Mouse (Mus musculus) stomach, embryonic 16.5 days (tissue): ENCODE data around the gene Tspan10. TPM values are rescaled to one million over a fixed set of nuclear protein-coding genes. Genes with fewer than 3 reads are reported as not detected.
"Not testable (repeated sequence)": the region's sequence is repeated elsewhere in the genome, so short reads cannot be mapped to it uniquely, and the experiment has no call there.

Experiments
- ATAC-seq: fragments of 200-750 bp; cut with Nextera tagmentation; 2 replicates; pipeline ENCODE4 v1.8.0; 2017; ENCODE audit warnings: moderate number of reproducible peaks, moderate TSS enrichment; ENCODE audit not compliant: insufficient read depth, low FRiP score
- H3K27ac ChIP-seq: fragments of 300-500 bp; sonication (generic); 2 replicates; pipeline ENCODE4 v1.5.1; 2014; ENCODE audit warnings: low read length
- H3K27me3 ChIP-seq: fragments of 300-500 bp; sonication (generic); 2 replicates; pipeline ENCODE4 v1.6.1; 2014; ENCODE audit warnings: low read length, control low read depth, mixed read lengths; ENCODE audit not compliant: control insufficient read depth, insufficient read depth
- H3K36me3 ChIP-seq: fragments of 300-500 bp; sonication (generic); 2 replicates; pipeline ENCODE4 v1.6.1; 2014; ENCODE audit warnings: low read length; ENCODE audit not compliant: control insufficient read depth, insufficient read depth
- H3K4me1 ChIP-seq: fragments of 300-500 bp; sonication (generic); 2 replicates; pipeline ENCODE4 v1.6.1; 2014; ENCODE audit warnings: low read length, control low read depth, mixed read lengths; ENCODE audit not compliant: control insufficient read depth, insufficient read depth
- H3K4me2 ChIP-seq: fragments of 300-500 bp; sonication (generic); 2 replicates; pipeline ENCODE4 v1.6.1; 2014; ENCODE audit warnings: low read depth, low read length, mixed read lengths
- H3K4me3 ChIP-seq: fragments of 300-500 bp; sonication (generic); replicated peaks from 2 replicates; pipeline ENCODE4 v1.5.1; 2014; ENCODE audit warnings: mild to moderate bottlenecking, low read length
- H3K9ac ChIP-seq: fragments of 300-500 bp; sonication (generic); 2 replicates; pipeline ENCODE4 v1.6.1; 2014; ENCODE audit warnings: low read length
- H3K9me3 ChIP-seq: fragments of 300-500 bp; sonication (generic); replicated peaks from 2 replicates; pipeline ENCODE4 v1.6.1; 2016; ENCODE audit warnings: low read length, control low read depth; ENCODE audit not compliant: control insufficient read depth
- WGBS: fragments of 180-500 bp; shearing (Covaris S2); extraction: QIAGEN DNeasy Blood & Tissue Kit; methylation state at CpG from one replicate; pipeline ENCODE4 v1.1.7; 2014; 5-methylcytosine and 5-hydroxymethylcytosine counted together
- polyA plus RNA-seq: library from polyadenylated mRNA; unstranded; fragments of >200 nt; fragmentation: Nextera tagmentation; extraction: Ambion mirVana; gene quantifications from 2 replicates; pipeline ENCODE4 v1.2.1, GENCODE M21; 2015

Gene Tspan10
- polyA plus RNA-seq = not detected in 2 replicates

- ATAC-seq = no peak
- H3K27me3 ChIP-seq = no peaks in the 10 kb centered on the region
- H3K4me2 ChIP-seq = no peak within 1 kb of the TSS
- H3K9ac ChIP-seq = no peak within 1 kb of the TSS
- H3K9me3 ChIP-seq = no peaks in the 10 kb centered on the region
- no peak within 1 kb of the TSS for H3K4me3 ChIP-seq
- no peaks in the 10 kb centered on the region for H3K36me3 ChIP-seq
- no peak within 1 kb of the TSS for H3K27ac ChIP-seq
- no peaks in the 10 kb centered on the region for H3K4me1 ChIP-seq
- WGBS = 87% methylated on average over 3 of the region's 3 CpGs
Measured at GRCm38 (mm10) chr11:120442344-120442743, at the start of gene Tspan10. TSS of gene Tspan10 (plus strand) at chr11:120442644.

GRCm38 (mm10) chr11:120395661-120396060 lies 46.8 kb upstream of the Tspan10 start:
- H3K27me3 ChIP-seq = no peaks in the 10 kb centered on the region
- H3K4me2 ChIP-seq = no peak overlapping the region
- no peak for ATAC-seq
- no peak overlapping the region for H3K27ac ChIP-seq
- H3K36me3 ChIP-seq = peaks cover 16% of the 10 kb centered on the region; the same call in 1 of the 2 replicates
- H3K9ac ChIP-seq = no peak overlapping the region
- no peaks in the 10 kb centered on the region for H3K9me3 ChIP-seq
- H3K4me1 ChIP-seq = no peaks in the 10 kb centered on the region
- H3K4me3 ChIP-seq = no peak overlapping the region
- WGBS = 79% methylated on average over 4 of the region's 4 CpGs

DNA sequence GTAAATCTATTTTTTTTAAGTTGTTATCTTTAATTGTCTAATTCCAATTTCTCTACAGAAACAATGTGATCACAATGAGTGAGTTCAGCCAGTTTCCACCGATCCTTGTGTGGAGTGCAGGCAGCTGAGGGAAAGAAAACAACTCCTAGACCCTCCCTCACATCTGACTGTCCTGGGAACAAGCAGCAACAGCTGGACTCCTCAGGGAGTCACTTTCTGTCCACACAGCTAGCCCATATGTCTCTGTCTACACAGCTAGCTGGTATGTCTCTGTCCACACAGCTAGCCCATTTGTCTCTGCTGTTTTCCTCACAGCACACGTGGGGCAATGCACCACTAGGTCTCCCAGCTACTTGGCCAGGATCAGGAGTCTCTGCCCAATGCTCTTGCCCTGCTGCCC lies 44.8 kb upstream of the Tspan10 start:
- WGBS = 83% methylated on average over 2 of the region's 2 CpGs
- Histone ChIP-seq H3K36me3 (peaks cover 17% of the 10 kb centered on the region; the same call in 1 of the 2 replicates), H3K27ac (no peak overlapping the region)

GRCm38 (mm10) chr11:120399319-120399718 lies 43.1 kb upstream of the Tspan10 start:
- Histone ChIP-seq H3K27me3 (no peaks in the 10 kb centered on the region), H3K4me2 (no peak overlapping the region), H3K9ac (no peak overlapping the region), H3K4me1 (no peaks in the 10 kb centered on the region), H3K4me3 (no peak overlapping the region), H3K9me3 (no peaks in the 10 kb centered on the region), H3K36me3 (peaks cover 11% of the 10 kb centered on the region; the same call in 1 of the 2 replicates), H3K27ac (no peak overlapping the region)
- 90% methylated on average over 2 of the region's 2 CpGs for WGBS
- ATAC-seq = no peak

More for the DNA sequence above, 44.8 kb upstream of the Tspan10 start:
- Histone ChIP-seq H3K4me3 (no peak overlapping the region), H3K9ac (no peak overlapping the region), H3K4me2 (no peak overlapping the region), H3K27me3 (no peaks in the 10 kb centered on the region), H3K9me3 (no peaks in the 10 kb centered on the region), H3K4me1 (no peaks in the 10 kb centered on the region)
- ATAC-seq = no peak

DNA sequence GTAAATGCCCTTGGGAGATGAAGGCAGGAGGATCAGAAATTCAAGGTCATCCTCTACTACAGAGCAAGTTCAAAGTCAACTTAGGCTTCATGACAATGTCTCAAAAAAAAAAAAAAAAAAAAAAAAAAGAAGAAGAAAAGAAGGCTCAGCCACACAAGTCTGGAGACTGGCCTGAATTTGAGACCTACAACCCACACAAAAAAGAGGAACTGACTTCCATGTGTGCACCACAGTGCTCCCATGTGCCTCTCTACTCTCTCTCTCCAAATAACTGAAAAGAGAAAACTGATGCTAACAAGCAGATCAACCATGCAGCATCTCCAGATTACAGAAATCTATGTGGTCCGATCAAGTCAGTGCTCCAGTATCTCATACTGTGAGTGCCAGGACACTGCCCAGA lies 37.6 kb upstream of the Tspan10 start:
- Histone ChIP-seq H3K27me3 (no peaks in the 10 kb centered on the region), H3K4me3 (no peak overlapping the region), H3K36me3 (peaks cover 21% of the 10 kb centered on the region), H3K4me1 (no peaks in the 10 kb centered on the region), H3K9ac (no peak overlapping the region), H3K4me2 (no peak overlapping the region), H3K9me3 (no peaks in the 10 kb centered on the region), H3K27ac (no peak overlapping the region)
- WGBS = 97% methylated on average over 1 of the region's 1 CpGs
- no peak for ATAC-seq

GRCm38 (mm10) chr11:120405867-120406266 lies 36.6 kb upstream of the Tspan10 start:
- Histone ChIP-seq H3K9ac (no peak overlapping the region), H3K4me1 (no peaks in the 10 kb centered on the region), H3K4me3 (no peak overlapping the region), H3K4me2 (no peak overlapping the region), H3K27ac (no peak overlapping the region), H3K9me3 (no peaks in the 10 kb centered on the region), H3K36me3 (peaks cover 23% of the 10 kb centered on the region), H3K27me3 (no peaks in the 10 kb centered on the region)
- no peak for ATAC-seq
- 90% methylated on average over 3 of the region's 3 CpGs for WGBS

GRCm38 (mm10) chr11:120406445-120406844 lies 36.0 kb upstream of the Tspan10 start:
- Histone ChIP-seq H3K36me3 (peaks cover 29% of the 10 kb centered on the region), H3K27ac (no peak overlapping the region), H3K9ac (no peak overlapping the region), H3K4me1 (no peaks in the 10 kb centered on the region), H3K9me3 (no peaks in the 10 kb centered on the region), H3K27me3 (no peaks in the 10 kb centered on the region), H3K4me3 (no peak overlapping the region), H3K4me2 (no peak overlapping the region)
- WGBS = 89% methylated on average over 1 of the region's 1 CpGs
- no peak for ATAC-seq

DNA sequence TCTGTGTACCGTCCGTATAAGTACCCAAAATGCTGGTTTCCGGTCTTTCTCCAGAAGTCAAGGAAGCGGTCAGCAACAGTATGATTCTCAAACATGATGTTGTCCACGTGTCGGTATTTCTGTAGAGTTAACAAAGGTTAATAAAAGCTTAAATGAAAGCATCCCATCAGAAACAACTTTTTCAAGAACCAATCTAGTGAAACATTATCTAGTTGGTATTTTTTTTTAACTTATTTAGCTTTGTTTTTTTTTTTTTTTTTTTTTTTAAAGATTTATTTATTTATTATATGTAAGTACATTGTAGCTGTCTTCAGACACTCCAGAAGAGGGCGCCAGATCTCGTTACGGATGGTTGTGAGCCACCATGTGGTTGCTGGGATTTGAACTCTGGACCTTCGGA lies 28.8 kb upstream of the Tspan10 start:
- not testable (repeated sequence) for H3K27me3 ChIP-seq, H3K4me3 ChIP-seq, H3K4me1 ChIP-seq, H3K9ac ChIP-seq, H3K27ac ChIP-seq, H3K4me2 ChIP-seq, H3K9me3 ChIP-seq, ATAC-seq
- H3K36me3 ChIP-seq = peaks cover 43% of the 10 kb centered on the region
- 95% methylated on average over 7 of the region's 10 CpGs for WGBS

DNA sequence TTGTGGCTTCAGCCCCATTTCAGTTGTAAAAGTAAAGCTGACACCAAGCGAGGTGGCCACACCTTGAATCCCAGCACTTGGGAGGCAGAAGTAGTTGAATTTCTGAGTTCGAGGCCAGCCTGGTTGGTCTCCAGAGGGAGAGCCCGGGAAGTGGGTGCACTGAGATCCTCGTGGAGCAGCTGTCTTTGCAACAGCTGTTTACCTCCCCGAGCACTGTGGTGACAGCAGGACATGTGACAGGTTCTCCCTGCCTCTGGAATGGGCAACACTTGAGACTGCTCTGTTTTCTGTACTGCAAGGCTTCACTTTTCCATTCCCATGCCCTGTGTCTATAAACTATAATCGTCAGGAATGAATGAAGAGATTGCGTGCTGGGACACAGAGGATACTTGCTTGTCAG lies 24.6 kb upstream of the Tspan10 start:
- no peaks in the 10 kb centered on the region for H3K27me3 ChIP-seq
- H3K36me3 ChIP-seq = peaks cover 25% of the 10 kb centered on the region
- no peak overlapping the region for H3K4me2 ChIP-seq
- no peak overlapping the region for H3K4me3 ChIP-seq
- ATAC-seq = no peak
- H3K4me1 ChIP-seq = peaks cover 9% of the 10 kb centered on the region
- H3K9ac ChIP-seq = no peak overlapping the region
- 90% methylated on average over 7 of the region's 7 CpGs for WGBS
- H3K27ac ChIP-seq = no peak overlapping the region
- H3K9me3 ChIP-seq = no peaks in the 10 kb centered on the region

DNA sequence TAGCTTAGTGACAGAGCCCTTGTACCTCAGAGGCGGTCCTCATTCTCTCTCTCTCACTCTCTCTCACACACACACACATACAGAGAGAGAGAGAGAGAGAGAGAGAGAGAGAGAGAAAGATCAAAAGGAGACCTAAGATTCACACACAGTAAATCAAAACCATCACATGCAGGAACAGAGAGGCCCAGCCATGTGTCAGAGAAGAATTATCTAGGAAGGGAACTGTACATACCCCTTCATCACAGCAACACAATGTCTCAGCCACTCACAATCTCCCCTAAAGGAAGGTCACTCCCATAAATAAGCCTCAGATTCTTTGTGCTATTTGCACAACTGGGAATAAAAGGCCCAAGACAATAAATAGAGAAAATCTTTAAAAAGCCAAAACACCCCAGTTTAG lies 23.9 kb upstream of the Tspan10 start:
- ATAC-seq = no peak

More for the DNA sequence above, 23.9 kb upstream of the Tspan10 start:
- 91% methylated on average over 1 of the region's 1 CpGs for WGBS
- H3K27ac ChIP-seq = no peak overlapping the region
- H3K9me3 ChIP-seq = no peaks in the 10 kb centered on the region
- H3K9ac ChIP-seq = no peak overlapping the region
- H3K4me1 ChIP-seq = peaks cover 9% of the 10 kb centered on the region
- H3K36me3 ChIP-seq = peaks cover 19% of the 10 kb centered on the region
- H3K4me3 ChIP-seq = no peak overlapping the region
- no peak overlapping the region for H3K4me2 ChIP-seq
- no peaks in the 10 kb centered on the region for H3K27me3 ChIP-seq
